In genomic region chr6:50976973-50977372, GRCm38 (mm10) we compare ENCODE assay signal across 12 mouse cellular contexts.
A peak's percentile ranks its signal among the peaks of the same experiment; 100 is the strongest.
DNase-seq lines count a peak whose midpoint lies in the region; TF ChIP-seq lines count a peak whose summit lies in the region.
"Had no signal": no experiment of that assay in that cellular context is flagged by ENCODE, and none has a peak within 500 bp of the region (broad histone marks: within the 10 kb centered on the region; RNA-seq: fewer than 3 reads in every experiment).

No protein-coding gene starts in this region.

- no peak overlapping the region for H3K4me3 ChIP-seq in kidney, adult 2 months (ENCODE audit: insufficient read depth, low read depth, low read length)
- H3K4me3 ChIP-seq: left cerebral cortex, adult 2 months; midbrain, embryonic 13.5 days; neural tube, embryonic 12.5 days had no signal

- peak overlapping the region; percentile 63 for H3K27ac ChIP-seq in kidney, adult 2 months (ENCODE audit: insufficient read depth, low read depth, low read length)
- H3K27ac ChIP-seq: left cerebral cortex, adult 2 months; midbrain, embryonic 13.5 days; neural tube, embryonic 12.5 days had no signal

- peaks cover 11% of the 10 kb centered on the region; the same call in 1 of the 2 replicates for H3K4me1 ChIP-seq in kidney, adult 2 months (ENCODE audit: control insufficient read depth, insufficient read depth, low read length)
- H3K4me1 ChIP-seq: neural tube, embryonic 12.5 days had no signal

- no peaks in the 10 kb centered on the region for H3K27me3 ChIP-seq in kidney, adult 2 months (replicated peaks; ENCODE audit: control insufficient read depth, insufficient read depth, low read length)
- H3K27me3 ChIP-seq: midbrain, embryonic 13.5 days; neural tube, embryonic 12.5 days had no signal

- TF ChIP-seq POLR2A in kidney, adult 2 months (IDR thresholded peaks at IDR 0.05; ENCODE audit: low read depth, low read length): no peak

- no peaks in the 10 kb centered on the region for H3K36me3 ChIP-seq in kidney, adult 2 months (ENCODE audit: control insufficient read depth, insufficient read depth, low read length)
- H3K36me3 ChIP-seq: midbrain, embryonic 13.5 days; neural tube, embryonic 12.5 days had no signal

- no peak for TF ChIP-seq CTCF in kidney, adult 2 months (conservative IDR thresholded peaks at IDR 0.05; ENCODE audit: insufficient read depth, insufficient read length, low read depth, low read length)

- 44% methylated on average over 7 of the region's 7 CpGs for WGBS in kidney, adult 2 months

- DNase-seq in kidney, adult 2 months: no peak
- no peak for DNase-seq in kidney, adult 8-10 months
- DNase-seq in NIH3T3 (ENCODE audit: low read depth): peak; percentile 85
- DNase-seq in embryo, embryonic 11 days: peak; percentile 52
- peak; percentile 59 for DNase-seq in kidney, postnatal 10 days
- no peak for DNase-seq in adrenal gland, adult 2 months
- DNase-seq in urinary bladder, adult 2 months (ENCODE audit: low spot score): no peak
- DNase-seq: cerebellum, postnatal 10 days; gastrocnemius, postnatal 25 days had no signal

Comparison
In these comparisons a context has a peak if more than half of its experiments do, and no peak if none do; other contexts are left out.
1. DNase-seq: peak in NIH3T3 (single experiment), embryo, embryonic 11 days (single experiment) and kidney, postnatal 10 days (single experiment); none in kidney, adult 2 months (single experiment), kidney, adult 8-10 months (0 of 2), adrenal gland, adult 2 months (single experiment) and urinary bladder, adult 2 months (single experiment).